Mouse (Mus musculus): ENCODE measurements at regions not wholly inside any gene's neighbourhood (a gene's known extent, or its start where the extent isn't known, plus 50 kb on each side); places are given as distances from the start of the nearest gene placed in this dataset.

GRCm38 (mm10) chr10:99375101-99375500 lies 112.1 kb downstream of the Dusp6 start:
- Histone ChIP-seq H3K27me3 (no peaks in the 10 kb centered on the region), H3K4me1 (replicated peaks) (no peaks in the 10 kb centered on the region), H3K27ac (no peak overlapping the region), H3K36me3 (no peaks in the 10 kb centered on the region), H3K4me2 (no peak overlapping the region), H3K9me3 (replicated peaks) (no peaks in the 10 kb centered on the region), H3K9ac (no peak overlapping the region), H3K4me3 (replicated peaks) (no peak overlapping the region)
- no peak for DNase-seq
- 40% methylated on average over 5 of the region's 5 CpGs for WGBS (ENCODE audit: insufficient replicate concordance)
- no peak for ATAC-seq (ENCODE audit: low read depth)

DNA sequence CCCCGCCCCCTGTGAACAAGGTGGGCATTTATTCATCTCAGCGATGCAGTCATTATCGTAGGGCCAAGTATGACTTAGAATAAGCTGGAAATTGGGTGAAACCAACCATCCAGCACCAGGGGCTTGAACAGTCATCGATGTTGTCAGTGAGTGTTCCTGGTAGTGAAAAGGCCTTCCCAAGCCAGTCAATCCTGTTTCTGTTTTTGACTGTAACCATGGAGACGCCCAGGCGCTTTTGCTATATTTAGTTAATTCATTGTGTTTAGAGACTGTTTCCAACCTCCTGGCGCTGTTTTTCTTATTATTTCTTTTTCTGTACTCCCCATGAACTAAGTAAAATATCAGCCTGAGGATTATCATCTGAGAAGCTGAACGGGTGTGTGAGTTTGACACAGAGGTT lies 113.4 kb downstream of the Dusp6 start:
- H3K27ac ChIP-seq, result no peak overlapping the region
- no peak overlapping the region for H3K4me3 ChIP-seq (replicated peaks)
- no peaks in the 10 kb centered on the region for H3K27me3 ChIP-seq
- H3K9ac ChIP-seq, result no peak overlapping the region
- H3K4me1 ChIP-seq (replicated peaks), result no peaks in the 10 kb centered on the region
- H3K36me3 ChIP-seq, result no peaks in the 10 kb centered on the region
- 76% methylated on average over 8 of the region's 8 CpGs for WGBS (ENCODE audit: insufficient replicate concordance)
- H3K9me3 ChIP-seq (replicated peaks), result no peaks in the 10 kb centered on the region
- DNase-seq, result no peak
- no peak for ATAC-seq (ENCODE audit: low read depth)
- H3K4me2 ChIP-seq, result no peak overlapping the region

DNA sequence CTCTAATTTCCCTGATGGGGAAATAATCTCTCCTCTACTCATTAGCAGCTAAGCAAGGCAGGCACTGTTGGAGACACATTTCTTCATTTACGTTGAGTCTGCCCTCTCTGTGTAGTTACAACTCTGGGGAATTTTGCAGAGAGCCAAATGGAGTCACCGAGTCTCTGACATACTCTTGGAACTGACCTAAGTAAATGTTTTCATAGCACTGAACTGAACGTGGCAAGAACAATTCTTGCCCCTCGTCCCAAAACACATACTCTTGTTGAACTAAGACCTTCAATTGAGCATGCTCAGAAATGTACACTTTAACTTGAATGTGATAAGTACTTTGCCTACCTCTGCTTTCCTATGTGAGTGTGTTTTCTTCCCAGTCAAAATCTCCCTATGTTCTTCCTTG lies 114.5 kb downstream of the Dusp6 start:
- DNase-seq (no peak), ATAC-seq (ENCODE audit: low read depth) (no peak)
- no peak overlapping the region for H3K4me3 ChIP-seq (replicated peaks)
- H3K9ac ChIP-seq, result no peak overlapping the region
- H3K4me2 ChIP-seq, result no peak overlapping the region
- no peaks in the 10 kb centered on the region for H3K27me3 ChIP-seq
- H3K27ac ChIP-seq, result no peak overlapping the region
- no peaks in the 10 kb centered on the region for H3K4me1 ChIP-seq (replicated peaks)
- 56% methylated on average over 4 of the region's 4 CpGs for WGBS (ENCODE audit: insufficient replicate concordance)
- H3K36me3 ChIP-seq, result no peaks in the 10 kb centered on the region
- no peaks in the 10 kb centered on the region for H3K9me3 ChIP-seq (replicated peaks)

GRCm38 (mm10) chr10:99379156-99379555 lies 116.1 kb downstream of the Dusp6 start:
- DNase-seq, result no peak
- H3K36me3 ChIP-seq, result no peaks in the 10 kb centered on the region
- no peaks in the 10 kb centered on the region for H3K9me3 ChIP-seq (replicated peaks)
- no peak overlapping the region for H3K9ac ChIP-seq
- H3K27ac ChIP-seq, result no peak overlapping the region
- no peak overlapping the region for H3K4me2 ChIP-seq
- WGBS (ENCODE audit: insufficient replicate concordance), result 21% methylated on average over 1 of the region's 1 CpGs
- no peaks in the 10 kb centered on the region for H3K27me3 ChIP-seq
- H3K4me3 ChIP-seq (replicated peaks), result no peak overlapping the region
- ATAC-seq (ENCODE audit: low read depth), result no peak
- H3K4me1 ChIP-seq (replicated peaks), result no peaks in the 10 kb centered on the region; the same call in 1 of the 2 replicates

GRCm38 (mm10) chr10:99380170-99380569 lies 117.1 kb downstream of the Dusp6 start:
- WGBS (ENCODE audit: insufficient replicate concordance), result 57% methylated on average over 4 of the region's 4 CpGs

GRCm38 (mm10) chr10:99383028-99383427 lies 120.0 kb downstream of the Dusp6 start:
- no peaks in the 10 kb centered on the region for H3K36me3 ChIP-seq
- ATAC-seq (ENCODE audit: low read depth), result no peak
- 15% methylated on average over 4 of the region's 4 CpGs for WGBS (ENCODE audit: insufficient replicate concordance)
- no peak overlapping the region for H3K27ac ChIP-seq
- no peaks in the 10 kb centered on the region for H3K27me3 ChIP-seq
- H3K9me3 ChIP-seq (replicated peaks), result no peaks in the 10 kb centered on the region
- H3K4me1 ChIP-seq (replicated peaks), result no peaks in the 10 kb centered on the region; the same call in 1 of the 2 replicates
- DNase-seq, result no peak
- H3K4me3 ChIP-seq (replicated peaks), result no peak overlapping the region
- no peak overlapping the region for H3K9ac ChIP-seq
- no peak overlapping the region for H3K4me2 ChIP-seq

More at GRCm38 (mm10) chr10:99380170-99380569, 117.1 kb downstream of the Dusp6 start:
- Histone ChIP-seq H3K27ac (no peak overlapping the region), H3K27me3 (no peaks in the 10 kb centered on the region), H3K4me1 (replicated peaks) (no peaks in the 10 kb centered on the region; the same call in 1 of the 2 replicates), H3K4me3 (replicated peaks) (no peak overlapping the region), H3K9ac (no peak overlapping the region), H3K9me3 (replicated peaks) (no peaks in the 10 kb centered on the region), H3K36me3 (no peaks in the 10 kb centered on the region), H3K4me2 (no peak overlapping the region)
- DNase-seq, result no peak
- ATAC-seq (ENCODE audit: low read depth), result no peak

GRCm38 (mm10) chr10:99384366-99384765 lies 121.3 kb downstream of the Dusp6 start:
- Histone ChIP-seq H3K9ac (no peak overlapping the region), H3K4me3 (replicated peaks) (no peak overlapping the region), H3K27me3 (no peaks in the 10 kb centered on the region), H3K4me2 (no peak overlapping the region), H3K36me3 (no peaks in the 10 kb centered on the region), H3K27ac (no peak overlapping the region), H3K9me3 (replicated peaks) (no peaks in the 10 kb centered on the region), H3K4me1 (replicated peaks) (no peaks in the 10 kb centered on the region; the same call in 1 of the 2 replicates)
- no peak for DNase-seq
- ATAC-seq (ENCODE audit: low read depth), result no peak
- WGBS (ENCODE audit: insufficient replicate concordance), result 67% methylated on average over 6 of the region's 6 CpGs

DNA sequence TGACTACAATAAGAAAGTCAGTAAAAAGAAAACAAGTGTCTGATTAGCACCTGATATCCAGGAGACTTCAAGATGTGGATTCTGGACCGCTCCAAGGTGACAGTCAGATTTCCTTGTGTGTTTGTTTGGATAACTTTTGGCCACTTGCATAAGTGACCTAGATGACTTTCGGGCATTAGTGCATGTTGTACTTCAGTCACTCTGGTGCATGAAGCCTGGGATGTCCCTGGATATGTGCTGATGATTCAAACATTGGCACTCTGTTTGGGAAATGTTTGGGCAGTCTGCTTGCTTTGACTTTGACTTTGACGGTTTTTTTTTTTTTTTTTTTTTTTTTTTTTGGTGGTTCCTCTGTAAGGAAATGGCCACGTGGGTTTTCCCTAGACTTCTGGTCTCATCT lies 121.8 kb downstream of the Dusp6 start:
- H3K4me2 ChIP-seq, result no peak overlapping the region
- no peaks in the 10 kb centered on the region; the same call in 1 of the 2 replicates for H3K4me1 ChIP-seq (replicated peaks)
- H3K27me3 ChIP-seq, result no peaks in the 10 kb centered on the region
- H3K36me3 ChIP-seq, result no peaks in the 10 kb centered on the region
- no peak for DNase-seq
- WGBS (ENCODE audit: insufficient replicate concordance), result 46% methylated on average over 3 of the region's 4 CpGs
- ATAC-seq (ENCODE audit: low read depth), result no peak
- no peak overlapping the region for H3K9ac ChIP-seq
- no peaks in the 10 kb centered on the region for H3K9me3 ChIP-seq (replicated peaks)
- H3K27ac ChIP-seq, result no peak overlapping the region
- no peak overlapping the region for H3K4me3 ChIP-seq (replicated peaks)

GRCm38 (mm10) chr10:99385854-99386253 lies 122.8 kb downstream of the Dusp6 start:
- WGBS (ENCODE audit: insufficient replicate concordance), result 17% methylated on average over 6 of the region's 6 CpGs
- ATAC-seq (ENCODE audit: low read depth) (no peak), DNase-seq (no peak)
- Histone ChIP-seq H3K9ac (no peak overlapping the region), H3K4me1 (replicated peaks) (no peaks in the 10 kb centered on the region; the same call in 1 of the 2 replicates), H3K9me3 (replicated peaks) (no peaks in the 10 kb centered on the region), H3K4me2 (no peak overlapping the region), H3K27ac (no peak overlapping the region), H3K36me3 (no peaks in the 10 kb centered on the region), H3K27me3 (no peaks in the 10 kb centered on the region), H3K4me3 (replicated peaks) (no peak overlapping the region)

- ATAC-seq (ENCODE audit: low read depth), result no peak
- no peak for DNase-seq
- 79% methylated on average over 7 of the region's 7 CpGs for WGBS (ENCODE audit: insufficient replicate concordance)
- H3K27ac ChIP-seq, result no peak overlapping the region
- H3K9ac ChIP-seq, result no peak overlapping the region
- H3K36me3 ChIP-seq, result no peaks in the 10 kb centered on the region
- no peak overlapping the region for H3K4me2 ChIP-seq
- H3K27me3 ChIP-seq, result no peaks in the 10 kb centered on the region
- no peaks in the 10 kb centered on the region for H3K9me3 ChIP-seq (replicated peaks)
- H3K4me1 ChIP-seq (replicated peaks), result no peaks in the 10 kb centered on the region
- H3K4me3 ChIP-seq (replicated peaks), result no peak overlapping the region
Observed at GRCm38 (mm10) chr10:99388526-99388925, 125.5 kb downstream of the Dusp6 start.

DNA sequence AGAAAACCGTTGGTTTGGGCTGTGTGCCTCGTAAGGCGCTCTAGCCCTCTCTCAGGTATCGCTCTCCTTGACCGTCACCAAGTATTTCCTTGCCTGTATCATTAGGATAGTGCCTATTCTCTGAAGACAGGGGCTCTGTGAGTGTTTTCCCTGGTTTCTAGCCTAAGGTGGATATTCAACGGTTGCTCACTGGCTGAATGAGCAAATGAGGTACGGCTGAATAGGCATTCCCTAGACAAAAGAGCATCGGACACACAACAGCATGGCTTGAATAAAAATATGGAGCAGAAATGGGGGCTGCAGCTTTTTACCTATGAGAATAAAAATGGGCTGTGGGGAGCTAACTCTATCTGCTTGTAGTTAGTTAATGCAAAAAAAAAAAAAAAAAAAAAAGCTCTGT lies 126.0 kb downstream of the Dusp6 start:
- DNase-seq (no peak), ATAC-seq (ENCODE audit: low read depth) (no peak)
- H3K4me3 ChIP-seq (replicated peaks), result no peak overlapping the region
- no peak overlapping the region for H3K4me2 ChIP-seq
- H3K27ac ChIP-seq, result no peak overlapping the region
- H3K9ac ChIP-seq, result no peak overlapping the region
- H3K27me3 ChIP-seq, result no peaks in the 10 kb centered on the region
- no peaks in the 10 kb centered on the region for H3K36me3 ChIP-seq
- no peaks in the 10 kb centered on the region for H3K9me3 ChIP-seq (replicated peaks)
- whole genome bisulfite sequencing (ENCODE audit: insufficient replicate concordance), result 85% methylated on average over 8 of the region's 8 CpGs
- no peaks in the 10 kb centered on the region for H3K4me1 ChIP-seq (replicated peaks)

- no peak for ATAC-seq (ENCODE audit: low read depth)
- Histone ChIP-seq H3K4me3 (replicated peaks) (no peak overlapping the region), H3K27ac (no peak overlapping the region), H3K27me3 (no peaks in the 10 kb centered on the region), H3K9me3 (replicated peaks) (no peaks in the 10 kb centered on the region), H3K4me2 (no peak overlapping the region), H3K9ac (no peak overlapping the region), H3K4me1 (replicated peaks) (no peaks in the 10 kb centered on the region), H3K36me3 (no peaks in the 10 kb centered on the region)
- DNase-seq, result no peak
- WGBS (ENCODE audit: insufficient replicate concordance), result 64% methylated on average over 7 of the region's 7 CpGs
Observed at GRCm38 (mm10) chr10:99390609-99391183, 127.7 kb downstream of the Dusp6 start.

Data from liver, embryonic 13.5 days (tissue).